Mouse (Mus musculus): ENCODE measurements around the gene Gm572. TPM values are rescaled to one million over a fixed set of nuclear protein-coding genes. Genes with fewer than 3 reads are reported as not detected.

Gene Gm572
- polyA plus RNA-seq, 1 experiment from 2014 or later: not detected

GRCm38 (mm10) chr4:148632013-148632692 lies 11.0 kb upstream of the Gm572 start:
- Histone ChIP-seq H3K36me3 (ENCODE audit: control insufficient read depth, insufficient read depth, low read length) (no peaks in the 10 kb centered on the region), H3K27me3 (ENCODE audit: control insufficient read depth, insufficient read depth, low read length) (no peaks in the 10 kb centered on the region), H3K4me2 (ENCODE audit: low read depth) (no peak overlapping the region), H3K9me3 (ENCODE audit: control insufficient read depth, low read length) (no peaks in the 10 kb centered on the region), H3K4me3 (ENCODE audit: low read depth, low read length) (no peak overlapping the region), H3K27ac (ENCODE audit: low read depth, low read length) (no peak overlapping the region), H3K9ac (ENCODE audit: low read length) (no peak overlapping the region), H3K4me1 (ENCODE audit: control insufficient read depth, insufficient read depth, low read length) (peaks cover 2% of the 10 kb centered on the region; the same call in 1 of the 2 replicates)
- ATAC-seq (ENCODE audit: insufficient read depth, low FRiP score, low TSS enrichment): no peak
- 81% methylated on average over 3 of the region's 3 CpGs for WGBS
- no peak for DNase-seq (ENCODE audit: low spot score)

DNA sequence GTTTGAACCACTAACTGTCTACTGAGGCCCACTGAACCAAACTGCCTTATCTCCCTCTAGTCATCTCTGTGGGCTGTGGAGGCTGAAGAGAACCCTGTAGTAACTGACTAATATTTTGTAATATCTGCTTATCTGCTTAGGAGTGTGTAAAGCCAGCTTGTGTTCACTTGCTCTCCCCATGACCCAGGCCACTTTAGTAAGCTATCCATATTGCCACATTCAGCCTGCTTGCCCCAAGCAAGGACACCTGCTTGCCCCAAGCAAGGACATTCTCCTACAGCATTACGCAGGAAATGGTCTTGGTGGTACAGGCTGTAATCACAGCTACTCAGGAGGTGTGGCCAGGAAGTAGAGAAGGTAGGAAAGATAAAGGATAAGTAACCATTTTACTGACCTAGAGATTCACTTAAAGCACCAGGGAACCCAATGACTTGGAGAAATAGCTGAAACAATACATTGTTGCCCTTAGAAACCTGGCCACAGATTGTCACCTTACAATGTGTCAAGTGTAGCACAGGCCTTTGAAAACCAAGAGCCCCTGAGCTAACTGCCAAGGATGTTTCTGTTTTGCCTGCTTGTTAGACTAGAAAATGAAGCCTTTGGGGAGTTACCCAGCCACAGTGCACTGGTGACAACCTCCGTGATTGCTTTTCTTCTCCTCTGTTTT lies 9.6 kb upstream of the Gm572 start:
- H3K4me1 ChIP-seq (ENCODE audit: control insufficient read depth, insufficient read depth, low read length): no peaks in the 10 kb centered on the region
- H3K36me3 ChIP-seq (ENCODE audit: control insufficient read depth, insufficient read depth, low read length): no peaks in the 10 kb centered on the region
- no peaks in the 10 kb centered on the region for H3K9me3 ChIP-seq (ENCODE audit: control insufficient read depth, low read length)
- no peak for ATAC-seq (ENCODE audit: insufficient read depth, low FRiP score, low TSS enrichment)
- DNase-seq (ENCODE audit: low spot score): no peak
- no peak overlapping the region for H3K4me3 ChIP-seq (ENCODE audit: low read depth, low read length)
- no peak overlapping the region for H3K4me2 ChIP-seq (ENCODE audit: low read depth)
- no peak overlapping the region for H3K27ac ChIP-seq (ENCODE audit: low read depth, low read length)
- H3K9ac ChIP-seq (ENCODE audit: low read length): no peak overlapping the region
- 69% methylated on average over 2 of the region's 2 CpGs for WGBS
- H3K27me3 ChIP-seq (ENCODE audit: control insufficient read depth, insufficient read depth, low read length): no peaks in the 10 kb centered on the region

GRCm38 (mm10) chr4:148635309-148635708 lies 7.8 kb upstream of the Gm572 start:
- 75% methylated on average over 2 of the region's 2 CpGs for WGBS
- DNase-seq (ENCODE audit: low spot score) (no peak), ATAC-seq (ENCODE audit: insufficient read depth, low FRiP score, low TSS enrichment) (no peak)

DNA sequence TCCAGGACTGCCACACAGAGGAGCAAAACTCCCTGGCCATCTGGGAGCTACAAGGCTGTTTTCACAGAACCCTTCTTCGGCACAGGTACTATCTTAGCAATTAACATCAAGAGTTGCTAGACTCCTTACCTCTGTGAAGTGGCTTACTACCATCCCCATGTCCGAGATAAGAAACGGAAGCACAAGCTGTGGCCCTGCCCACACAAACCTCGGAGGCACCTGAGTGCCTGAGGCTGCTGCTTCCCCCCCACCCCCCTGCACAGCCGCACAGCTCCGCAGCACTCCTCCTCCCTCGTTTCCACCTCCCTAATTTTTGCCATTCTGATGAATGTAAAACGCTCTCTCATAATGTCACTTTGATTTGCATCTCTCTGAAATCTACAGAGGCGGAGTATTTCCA lies 4.8 kb upstream of the Gm572 start:
- Histone ChIP-seq H3K9ac (ENCODE audit: low read length) (no peak overlapping the region), H3K9me3 (ENCODE audit: control insufficient read depth, low read length) (no peaks in the 10 kb centered on the region), H3K4me1 (ENCODE audit: control insufficient read depth, insufficient read depth, low read length) (no peaks in the 10 kb centered on the region), H3K27ac (ENCODE audit: low read depth, low read length) (no peak overlapping the region), H3K4me2 (ENCODE audit: low read depth) (no peak overlapping the region), H3K4me3 (ENCODE audit: low read depth, low read length) (no peak overlapping the region), H3K27me3 (ENCODE audit: control insufficient read depth, insufficient read depth, low read length) (no peaks in the 10 kb centered on the region), H3K36me3 (ENCODE audit: control insufficient read depth, insufficient read depth, low read length) (no peaks in the 10 kb centered on the region)
- DNase-seq (ENCODE audit: low spot score) (no peak), ATAC-seq (ENCODE audit: insufficient read depth, low FRiP score, low TSS enrichment) (no peak)
- 69% methylated on average over 9 of the region's 9 CpGs for WGBS

More at GRCm38 (mm10) chr4:148635309-148635708, 7.8 kb upstream of the Gm572 start:
- Histone ChIP-seq H3K4me1 (ENCODE audit: control insufficient read depth, insufficient read depth, low read length) (no peaks in the 10 kb centered on the region), H3K9ac (ENCODE audit: low read length) (no peak overlapping the region), H3K9me3 (ENCODE audit: control insufficient read depth, low read length) (no peaks in the 10 kb centered on the region), H3K4me2 (ENCODE audit: low read depth) (no peak overlapping the region), H3K27me3 (ENCODE audit: control insufficient read depth, insufficient read depth, low read length) (no peaks in the 10 kb centered on the region), H3K27ac (ENCODE audit: low read depth, low read length) (no peak overlapping the region), H3K4me3 (ENCODE audit: low read depth, low read length) (no peak overlapping the region), H3K36me3 (ENCODE audit: control insufficient read depth, insufficient read depth, low read length) (no peaks in the 10 kb centered on the region)

DNA sequence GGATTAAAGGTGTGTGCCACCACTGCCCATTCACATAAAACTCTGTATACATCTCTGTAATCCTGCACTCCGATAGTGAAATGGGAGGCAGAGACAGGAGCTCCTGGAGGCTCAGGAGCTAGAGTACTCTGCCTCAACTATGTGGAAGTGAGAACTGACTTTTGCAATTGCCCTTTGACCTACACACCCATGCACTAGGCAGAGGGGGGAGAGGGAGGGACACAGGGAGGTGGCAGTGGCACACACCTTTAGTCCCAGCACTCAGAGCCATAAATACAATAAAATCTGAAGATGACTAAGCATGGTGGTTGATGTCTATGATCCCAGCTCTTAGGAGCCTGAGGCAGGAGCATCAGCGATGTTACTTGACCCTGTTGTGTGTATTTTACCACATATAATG lies 3.7 kb upstream of the Gm572 start:
- no peaks in the 10 kb centered on the region for H3K4me1 ChIP-seq (ENCODE audit: control insufficient read depth, insufficient read depth, low read length)
- WGBS: 84% methylated on average over 2 of the region's 2 CpGs

GRCm38 (mm10) chr4:148641121-148641520 lies 2.0 kb upstream of the Gm572 start:
- no peak for ATAC-seq (ENCODE audit: insufficient read depth, low FRiP score, low TSS enrichment)
- Histone ChIP-seq H3K4me3 (ENCODE audit: low read depth, low read length) (no peak overlapping the region), H3K4me1 (ENCODE audit: control insufficient read depth, insufficient read depth, low read length) (no peaks in the 10 kb centered on the region), H3K9me3 (ENCODE audit: control insufficient read depth, low read length) (no peaks in the 10 kb centered on the region), H3K4me2 (ENCODE audit: low read depth) (no peak overlapping the region), H3K27ac (ENCODE audit: low read depth, low read length) (no peak overlapping the region), H3K36me3 (ENCODE audit: control insufficient read depth, insufficient read depth, low read length) (no peaks in the 10 kb centered on the region), H3K9ac (ENCODE audit: low read length) (no peak overlapping the region), H3K27me3 (ENCODE audit: control insufficient read depth, insufficient read depth, low read length) (no peaks in the 10 kb centered on the region)
- 76% methylated on average over 5 of the region's 5 CpGs for WGBS
- DNase-seq (ENCODE audit: low spot score): no peak

More for the DNA sequence above, 3.7 kb upstream of the Gm572 start:
- no peak for ATAC-seq (ENCODE audit: insufficient read depth, low FRiP score, low TSS enrichment)
- Histone ChIP-seq H3K36me3 (ENCODE audit: control insufficient read depth, insufficient read depth, low read length) (no peaks in the 10 kb centered on the region), H3K9me3 (ENCODE audit: control insufficient read depth, low read length) (no peaks in the 10 kb centered on the region), H3K9ac (ENCODE audit: low read length) (no peak overlapping the region), H3K27me3 (ENCODE audit: control insufficient read depth, insufficient read depth, low read length) (no peaks in the 10 kb centered on the region), H3K4me2 (ENCODE audit: low read depth) (no peak overlapping the region), H3K27ac (ENCODE audit: low read depth, low read length) (no peak overlapping the region), H3K4me3 (ENCODE audit: low read depth, low read length) (no peak overlapping the region)
- DNase-seq (ENCODE audit: low spot score): no peak

GRCm38 (mm10) chr4:148644157-148644511 lies 1.0 kb downstream of the Gm572 start:
- Histone ChIP-seq H3K9ac (ENCODE audit: low read length) (no peak overlapping the region), H3K27ac (ENCODE audit: low read depth, low read length) (no peak overlapping the region), H3K36me3 (ENCODE audit: control insufficient read depth, insufficient read depth, low read length) (no peaks in the 10 kb centered on the region), H3K4me2 (ENCODE audit: low read depth) (no peak overlapping the region), H3K4me1 (ENCODE audit: control insufficient read depth, insufficient read depth, low read length) (no peaks in the 10 kb centered on the region), H3K4me3 (ENCODE audit: low read depth, low read length) (no peak overlapping the region), H3K27me3 (ENCODE audit: control insufficient read depth, insufficient read depth, low read length) (no peaks in the 10 kb centered on the region), H3K9me3 (ENCODE audit: control insufficient read depth, low read length) (no peaks in the 10 kb centered on the region)
- ATAC-seq (ENCODE audit: insufficient read depth, low FRiP score, low TSS enrichment) (no peak), DNase-seq (ENCODE audit: low spot score) (peak; percentile 75)
- 9% methylated on average over 9 of the region's 9 CpGs for WGBS

- no peak overlapping the region for H3K9ac ChIP-seq (ENCODE audit: low read length)
- H3K27ac ChIP-seq (ENCODE audit: low read depth, low read length): no peak overlapping the region
- no peaks in the 10 kb centered on the region for H3K27me3 ChIP-seq (ENCODE audit: control insufficient read depth, insufficient read depth, low read length)
- no peak overlapping the region for H3K4me2 ChIP-seq (ENCODE audit: low read depth)
- H3K4me3 ChIP-seq (ENCODE audit: low read depth, low read length): no peak overlapping the region
- ATAC-seq (ENCODE audit: insufficient read depth, low FRiP score, low TSS enrichment) (no peak), DNase-seq (ENCODE audit: low spot score) (no peak)
- no peaks in the 10 kb centered on the region for H3K36me3 ChIP-seq (ENCODE audit: control insufficient read depth, insufficient read depth, low read length)
- H3K4me1 ChIP-seq (ENCODE audit: control insufficient read depth, insufficient read depth, low read length): no peaks in the 10 kb centered on the region
- WGBS: 91% methylated on average over 6 of the region's 6 CpGs
- no peaks in the 10 kb centered on the region for H3K9me3 ChIP-seq (ENCODE audit: control insufficient read depth, low read length)
Observed at GRCm38 (mm10) chr4:148644926-148645325, 1.8 kb downstream of the Gm572 start.

GRCm38 (mm10) chr4:148646616-148647015 lies 3.5 kb downstream of the Gm572 start:
- ATAC-seq (ENCODE audit: insufficient read depth, low FRiP score, low TSS enrichment) (no peak), DNase-seq (ENCODE audit: low spot score) (no peak)
- Histone ChIP-seq H3K4me1 (ENCODE audit: control insufficient read depth, insufficient read depth, low read length) (no peaks in the 10 kb centered on the region), H3K27ac (ENCODE audit: low read depth, low read length) (no peak overlapping the region), H3K27me3 (ENCODE audit: control insufficient read depth, insufficient read depth, low read length) (no peaks in the 10 kb centered on the region), H3K36me3 (ENCODE audit: control insufficient read depth, insufficient read depth, low read length) (no peaks in the 10 kb centered on the region), H3K4me2 (ENCODE audit: low read depth) (no peak overlapping the region), H3K9ac (ENCODE audit: low read length) (no peak overlapping the region), H3K9me3 (ENCODE audit: control insufficient read depth, low read length) (no peaks in the 10 kb centered on the region), H3K4me3 (ENCODE audit: low read depth, low read length) (no peak overlapping the region)
- WGBS: 76% methylated on average over 11 of the region's 11 CpGs

Measured in neural tube, embryonic 11.5 days (tissue).